Mouse (Mus musculus) lung, embryonic 16.5 days (tissue): Measurements from ENCODE around the gene Dab2ip. TPM values are rescaled to one million over a fixed set of nuclear protein-coding genes. Genes with fewer than 3 reads are reported as not detected.

ENCODE experiments used
- ATAC-seq: fragments of 200-750 bp; cut with Nextera tagmentation; 2 replicates; pipeline ENCODE4 v1.8.0; 2017; ENCODE audit warnings: low read depth, mild to moderate bottlenecking, moderate library complexity
- H3K27ac ChIP-seq: fragments of 300-500 bp; sonication (generic); 2 replicates; pipeline ENCODE4 v1.5.1; 2014; ENCODE audit warnings: mild to moderate bottlenecking, control low read depth, low read length
- H3K27me3 ChIP-seq: fragments of 300-500 bp; sonication (generic); 2 replicates; pipeline ENCODE4 v1.6.1; 2014; ENCODE audit warnings: low read depth, low read length, mixed read lengths; ENCODE audit not compliant: control insufficient read depth, insufficient read depth
- H3K36me3 ChIP-seq: fragments of 300-500 bp; sonication (generic); 2 replicates; pipeline ENCODE4 v1.6.1; 2014; ENCODE audit warnings: low read length; ENCODE audit not compliant: control insufficient read depth, insufficient read depth
- H3K4me1 ChIP-seq: fragments of 300-500 bp; sonication (generic); replicated peaks from 2 replicates; pipeline ENCODE4 v1.6.1; 2014; ENCODE audit warnings: low read length, mixed read lengths; ENCODE audit not compliant: control insufficient read depth, insufficient read depth
- H3K4me2 ChIP-seq: fragments of 300-500 bp; sonication (generic); 2 replicates; pipeline ENCODE4 v1.6.1; 2014; ENCODE audit warnings: low read depth, low read length, control low read depth
- H3K4me3 ChIP-seq: fragments of 300-500 bp; sonication (generic); 2 replicates; pipeline ENCODE4 v1.5.1; 2014; ENCODE audit warnings: mild to moderate bottlenecking, low read length, control low read depth
- H3K9ac ChIP-seq: fragments of 300-500 bp; sonication (generic); 2 replicates; pipeline ENCODE4 v1.6.1; 2014; ENCODE audit warnings: low read length, control low read depth
- H3K9me3 ChIP-seq: fragments of 300-500 bp; sonication (generic); 2 replicates; pipeline ENCODE4 v1.6.1; 2016; ENCODE audit warnings: low read length; ENCODE audit not compliant: control insufficient read depth
- WGBS: fragments of 180-500 bp; shearing (Covaris S2); extraction: QIAGEN DNeasy Blood & Tissue Kit; methylation state at CpG from one replicate; pipeline ENCODE4 v1.1.7; 2014; 5-methylcytosine and 5-hydroxymethylcytosine counted together
- polyA plus RNA-seq: library from polyadenylated mRNA; unstranded; fragments of >200 nt; fragmentation: Nextera tagmentation; extraction: Ambion mirVana; gene quantifications from 2 replicates; pipeline ENCODE4 v1.2.1, GENCODE M21; 2015

The Dab2ip gene
- polyA plus RNA-seq, 1 experiment from 2014 or later = 34.2 TPM

DNA sequence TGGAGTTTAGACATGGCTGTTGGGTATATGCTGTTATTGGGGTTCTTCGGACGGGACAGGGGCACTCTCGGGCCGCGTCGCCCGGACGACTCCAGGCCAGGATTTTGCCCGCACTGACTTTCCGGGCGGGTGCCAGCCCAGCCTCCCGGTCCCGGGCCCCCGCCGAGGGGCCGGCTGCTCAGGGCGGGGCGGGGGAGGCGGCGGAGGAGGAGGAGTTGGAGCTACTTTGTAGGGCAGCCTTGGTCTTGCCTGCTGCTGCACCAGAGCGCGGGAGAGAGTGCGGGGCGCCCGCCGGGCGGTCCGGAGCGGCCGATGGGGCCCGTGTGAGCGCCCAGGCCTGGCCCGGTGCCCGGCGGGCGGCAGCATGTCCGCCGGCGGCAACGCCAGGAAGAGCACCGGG is 63.7 kb downstream of the Dab2ip start:
- Histone ChIP-seq H3K9ac (peak overlapping the region; percentile 87), H3K9me3 (no peaks in the 10 kb centered on the region), H3K4me1 (peaks cover 73% of the 10 kb centered on the region), H3K4me3 (peak overlapping the region; percentile 75), H3K4me2 (peak overlapping the region; percentile 65), H3K27me3 (no peaks in the 10 kb centered on the region), H3K27ac (peak overlapping the region; percentile 51), H3K36me3 (no peaks in the 10 kb centered on the region)
- peak; percentile 88 for ATAC-seq
- under 1% methylated on average over 37 of the region's 41 CpGs for WGBS

DNA sequence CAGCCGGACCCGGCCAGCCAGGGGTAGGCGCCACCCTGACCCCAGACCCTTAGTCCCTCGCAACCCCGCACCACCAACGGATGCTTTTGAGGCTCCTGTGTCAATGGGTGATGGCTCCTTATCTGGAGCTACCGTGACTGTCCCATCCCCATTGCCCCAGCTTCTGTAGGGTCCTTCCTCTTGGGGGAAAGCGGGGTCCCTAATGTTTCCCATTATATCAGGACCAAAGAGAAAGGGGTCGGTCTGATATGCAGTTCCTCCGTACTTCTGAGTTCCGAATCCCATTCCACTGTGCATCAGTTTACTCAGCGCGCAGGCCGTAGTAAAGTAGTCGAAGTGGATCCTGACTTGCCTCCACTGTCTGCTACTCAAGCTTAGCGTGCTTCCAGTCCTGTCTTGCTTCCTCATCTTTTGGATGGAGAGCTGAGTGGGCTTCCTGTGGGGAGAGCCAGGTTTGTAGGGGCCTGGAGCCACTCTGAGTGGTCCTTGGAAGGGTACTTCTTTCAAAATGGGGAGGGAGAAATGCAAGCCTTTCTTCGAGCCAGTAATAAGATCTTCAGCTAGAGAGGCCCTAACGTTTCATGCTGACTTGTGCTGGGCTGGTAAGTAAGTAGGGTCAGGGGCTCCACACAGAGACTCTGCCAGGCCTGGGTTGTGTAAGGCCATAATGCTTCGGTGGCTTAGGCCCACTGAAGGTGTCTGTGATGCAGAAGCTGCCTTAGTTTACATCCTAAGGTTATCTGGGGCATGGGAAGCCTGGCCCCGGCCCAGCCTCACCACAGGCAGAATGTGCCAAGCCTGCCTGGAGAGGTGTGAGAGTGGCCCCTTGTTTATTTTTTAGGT is 64.4 kb downstream of the Dab2ip start:
- 2% methylated on average over 20 of the region's 20 CpGs for WGBS
- Histone ChIP-seq H3K4me3 (peak overlapping the region; percentile 75), H3K36me3 (no peaks in the 10 kb centered on the region), H3K27ac (peak overlapping the region; percentile 51), H3K9me3 (no peaks in the 10 kb centered on the region), H3K4me2 (peak overlapping the region; percentile 65), H3K4me1 (peaks cover 72% of the 10 kb centered on the region), H3K27me3 (no peaks in the 10 kb centered on the region), H3K9ac (peak overlapping the region; percentile 87)
- ATAC-seq = no peak

DNA sequence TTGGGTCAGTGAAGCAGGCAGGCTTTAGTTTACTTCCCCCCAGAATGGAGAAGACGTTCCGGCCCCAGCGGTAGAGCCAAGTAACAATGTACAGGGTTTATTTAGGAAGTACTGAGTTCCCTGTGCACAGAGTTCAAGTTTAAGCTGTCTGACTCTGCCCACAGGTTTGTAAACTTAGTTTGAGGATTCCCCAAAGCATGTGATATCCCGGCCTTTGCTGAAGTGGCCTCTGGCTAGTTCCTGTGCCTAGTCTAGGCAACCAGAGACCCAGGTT is 65.0 kb downstream of the Dab2ip start:
- Histone ChIP-seq H3K9ac (peak overlapping the region; percentile 87), H3K36me3 (no peaks in the 10 kb centered on the region), H3K9me3 (no peaks in the 10 kb centered on the region), H3K4me3 (peak overlapping the region; percentile 75), H3K4me2 (peak overlapping the region; percentile 65), H3K4me1 (peaks cover 76% of the 10 kb centered on the region), H3K27ac (peak overlapping the region; percentile 51), H3K27me3 (no peaks in the 10 kb centered on the region)
- WGBS = 13% methylated on average over 4 of the region's 4 CpGs
- no peak for ATAC-seq

DNA sequence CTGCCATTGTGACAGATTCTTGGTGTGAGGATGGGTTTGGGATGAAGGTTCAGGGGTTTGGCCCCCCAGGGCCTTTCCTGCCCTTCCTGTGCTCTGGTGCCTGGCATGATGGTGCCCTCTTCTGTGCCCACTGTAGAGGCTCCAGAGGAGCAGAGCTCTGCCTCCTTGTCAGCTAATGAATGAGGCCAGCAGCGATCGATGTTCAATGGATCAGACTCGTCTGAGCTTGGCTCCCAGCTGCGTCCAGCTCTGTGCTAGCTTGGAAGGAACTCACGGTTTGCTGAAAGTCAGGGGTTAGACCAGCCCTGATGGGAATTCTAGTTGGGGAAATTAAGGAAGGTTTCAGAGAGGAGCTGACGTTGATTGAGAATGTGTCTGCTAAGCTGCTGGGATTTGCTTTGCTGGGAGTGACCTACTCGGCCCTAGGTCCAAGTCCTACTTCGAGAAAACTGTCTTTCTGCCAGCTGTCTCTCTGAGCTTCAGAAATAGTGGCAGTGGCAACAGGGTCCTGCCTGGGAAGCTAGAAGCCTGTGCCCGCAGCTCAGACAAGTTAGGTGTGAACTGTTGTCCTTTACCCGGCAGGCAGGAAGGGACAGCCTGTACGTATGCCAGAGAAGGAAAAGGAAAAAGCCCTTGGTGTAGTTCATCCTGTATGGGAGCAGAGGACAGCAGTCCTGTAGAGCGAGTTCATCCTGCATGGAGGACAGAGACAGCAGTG is 65.5 kb downstream of the Dab2ip start:
- peaks cover 80% of the 10 kb centered on the region for H3K4me1 ChIP-seq
- H3K27me3 ChIP-seq = no peaks in the 10 kb centered on the region
- no peaks in the 10 kb centered on the region for H3K9me3 ChIP-seq
- peak overlapping the region; percentile 43 for H3K27ac ChIP-seq
- peak overlapping the region; percentile 75 for H3K4me3 ChIP-seq
- H3K4me2 ChIP-seq = peak overlapping the region; percentile 65
- no peak for ATAC-seq
- peak overlapping the region; percentile 52 for H3K9ac ChIP-seq
- H3K36me3 ChIP-seq = no peaks in the 10 kb centered on the region
- 35% methylated on average over 12 of the region's 12 CpGs for whole genome bisulfite sequencing

DNA sequence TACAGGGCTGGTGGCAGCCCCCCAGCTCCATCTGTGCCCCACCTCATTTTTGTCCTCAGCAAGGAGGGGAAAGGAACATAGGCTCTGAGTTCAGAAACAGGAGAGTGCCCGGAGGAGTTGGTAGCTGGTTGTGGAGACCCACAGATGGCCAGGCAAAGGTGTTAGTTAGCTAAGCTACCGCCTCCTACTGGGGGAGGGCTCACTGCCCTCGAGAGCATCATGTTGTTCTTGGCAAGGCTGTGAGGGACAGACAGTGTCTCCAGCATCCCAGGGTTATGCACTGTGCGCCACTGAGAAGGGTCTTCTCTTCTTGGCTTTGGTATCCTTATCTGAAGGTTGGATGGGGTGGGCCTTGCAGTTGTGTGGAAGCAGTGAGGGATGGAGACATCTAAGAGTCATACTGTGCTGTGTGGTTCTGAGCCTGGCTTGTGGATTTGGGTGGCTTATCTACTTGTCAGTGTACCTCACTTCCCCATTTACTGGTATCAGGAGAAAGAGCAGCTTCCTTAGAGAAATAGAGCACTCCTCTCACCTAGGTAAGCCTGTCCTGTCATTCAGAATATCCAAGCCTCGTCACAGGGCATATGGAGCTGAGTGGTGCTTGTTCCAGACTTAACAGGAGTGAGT is 66.4 kb downstream of the Dab2ip start:
- no peak overlapping the region for H3K27ac ChIP-seq
- no peak overlapping the region for H3K4me3 ChIP-seq
- no peaks in the 10 kb centered on the region for H3K27me3 ChIP-seq
- H3K9me3 ChIP-seq = no peaks in the 10 kb centered on the region
- no peak for ATAC-seq
- peak overlapping the region; percentile 65 for H3K4me2 ChIP-seq
- H3K36me3 ChIP-seq = no peaks in the 10 kb centered on the region
- no peak overlapping the region for H3K9ac ChIP-seq
- WGBS = 56% methylated on average over 5 of the region's 5 CpGs
- H3K4me1 ChIP-seq = peaks cover 74% of the 10 kb centered on the region

DNA sequence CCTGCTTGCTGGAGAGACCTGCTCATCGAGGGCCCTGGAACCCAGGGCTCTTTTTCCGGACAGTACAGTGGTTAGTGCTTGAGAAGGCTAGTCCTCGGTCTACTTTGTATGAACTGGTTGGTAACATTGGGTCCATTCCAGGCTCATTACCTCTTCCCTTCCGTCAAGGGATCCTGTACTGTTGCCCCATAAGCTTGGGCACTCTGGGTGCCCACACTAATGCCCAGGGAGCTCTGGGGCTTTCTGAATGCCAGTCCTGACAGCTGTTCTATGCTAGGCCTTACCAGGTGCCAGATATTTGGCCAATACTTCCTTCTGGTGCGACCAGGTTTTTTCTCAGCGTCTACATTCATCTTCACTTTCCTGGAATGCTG is 66.9 kb downstream of the Dab2ip start:
- H3K9ac ChIP-seq = no peak overlapping the region
- H3K9me3 ChIP-seq = no peaks in the 10 kb centered on the region
- no peaks in the 10 kb centered on the region for H3K27me3 ChIP-seq
- no peak for ATAC-seq
- WGBS = 80% methylated on average over 6 of the region's 6 CpGs
- peaks cover 69% of the 10 kb centered on the region for H3K4me1 ChIP-seq
- no peak overlapping the region for H3K4me3 ChIP-seq
- no peak overlapping the region for H3K27ac ChIP-seq
- no peaks in the 10 kb centered on the region for H3K36me3 ChIP-seq
- no peak overlapping the region for H3K4me2 ChIP-seq

DNA sequence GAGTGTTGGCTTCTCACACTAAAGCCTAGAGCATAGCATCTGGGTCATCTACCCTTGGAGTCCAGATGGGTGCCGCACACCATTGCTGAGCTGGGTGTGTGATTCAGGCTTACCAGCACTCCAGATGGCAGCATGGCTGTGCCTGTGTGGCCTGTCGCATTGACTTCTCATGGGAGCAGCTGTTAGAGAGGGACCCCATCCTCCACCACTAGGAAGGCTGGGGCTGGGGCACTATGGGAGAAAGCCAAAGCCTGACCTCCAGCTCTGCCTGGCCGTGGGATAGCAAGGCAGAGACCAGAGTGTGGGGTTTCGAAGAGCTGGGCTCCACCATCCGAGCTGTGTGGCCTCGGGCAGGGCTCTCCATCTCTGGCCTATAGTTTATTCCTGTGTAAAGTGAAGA is 67.5 kb downstream of the Dab2ip start:
- Histone ChIP-seq H3K9ac (no peak overlapping the region), H3K4me2 (no peak overlapping the region), H3K27ac (no peak overlapping the region), H3K27me3 (no peaks in the 10 kb centered on the region), H3K4me3 (no peak overlapping the region), H3K9me3 (no peaks in the 10 kb centered on the region), H3K4me1 (peaks cover 64% of the 10 kb centered on the region), H3K36me3 (no peaks in the 10 kb centered on the region)
- 71% methylated on average over 6 of the region's 6 CpGs for WGBS
- no peak for ATAC-seq

DNA sequence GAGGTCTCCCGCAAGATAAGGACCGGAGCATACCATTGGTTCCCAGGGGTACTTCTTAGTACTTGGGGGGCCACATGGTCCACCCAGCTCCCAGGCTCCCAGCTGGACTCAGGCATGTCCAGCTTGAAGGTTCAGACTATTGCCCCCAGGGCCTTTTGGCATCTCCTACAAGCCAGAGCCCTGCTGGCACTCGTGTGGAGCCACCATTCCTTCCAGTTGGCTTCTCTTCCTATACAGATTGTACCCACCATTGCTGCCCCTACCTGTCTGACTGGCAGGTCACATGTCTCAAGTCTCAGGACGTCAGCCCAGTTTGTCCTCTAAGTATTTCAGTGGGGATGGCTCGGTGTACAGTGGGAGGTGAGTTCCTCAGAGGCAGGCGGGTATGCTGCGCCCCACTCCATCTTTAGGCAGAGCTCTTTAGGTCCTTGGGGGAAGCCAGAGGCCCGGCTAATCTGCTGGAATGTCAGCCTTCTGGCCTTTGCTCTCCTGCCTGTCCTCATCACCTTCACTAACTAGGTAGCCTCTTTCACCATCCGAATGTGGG is 68.2 kb downstream of the Dab2ip start:
- Histone ChIP-seq H3K4me2 (no peak overlapping the region), H3K4me1 (peaks cover 57% of the 10 kb centered on the region), H3K36me3 (no peaks in the 10 kb centered on the region), H3K27ac (peak overlapping the region; percentile 50), H3K9me3 (no peaks in the 10 kb centered on the region), H3K27me3 (no peaks in the 10 kb centered on the region), H3K4me3 (no peak overlapping the region), H3K9ac (no peak overlapping the region)
- 63% methylated on average over 9 of the region's 9 CpGs for WGBS
- ATAC-seq = no peak

DNA sequence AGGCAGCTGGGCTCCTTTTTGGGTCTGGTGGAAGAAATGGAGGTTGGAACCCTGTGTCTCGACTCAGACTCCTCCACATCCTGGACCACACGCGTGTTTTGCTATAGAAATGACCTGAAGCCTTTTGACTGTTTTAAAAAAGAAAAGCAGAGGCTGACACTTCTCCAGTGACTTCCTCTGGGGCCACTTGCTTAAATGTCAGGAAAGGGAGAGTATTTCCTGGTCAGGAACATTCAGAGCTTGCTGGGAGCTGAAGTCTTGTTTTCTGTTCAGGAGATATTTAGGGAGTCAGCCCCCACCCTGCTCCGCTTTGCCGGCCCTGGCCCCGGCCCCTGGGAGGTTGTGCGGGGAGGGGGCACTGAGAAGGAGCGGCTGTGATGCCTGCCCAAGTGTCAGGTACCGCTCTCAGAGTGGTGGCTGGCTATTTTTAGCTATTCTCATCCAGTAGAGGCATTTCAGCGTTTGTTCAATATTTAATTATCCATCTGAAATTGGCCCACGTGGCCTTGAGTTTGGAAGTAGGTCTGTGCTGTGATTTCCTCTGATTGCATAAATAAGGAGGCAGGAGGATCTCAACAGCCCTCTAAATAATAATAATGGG is 69.3 kb downstream of the Dab2ip start:
- 22% methylated on average over 11 of the region's 11 CpGs for WGBS
- Histone ChIP-seq H3K36me3 (no peaks in the 10 kb centered on the region), H3K9ac (peak overlapping the region; percentile 31), H3K27me3 (no peaks in the 10 kb centered on the region), H3K4me3 (no peak overlapping the region), H3K4me1 (peaks cover 50% of the 10 kb centered on the region), H3K9me3 (no peaks in the 10 kb centered on the region), H3K27ac (peak overlapping the region; percentile 73), H3K4me2 (peak overlapping the region; percentile 21; the same call in 1 of the 2 replicates)
- ATAC-seq = no peak
